Mouse (Mus musculus) lung, adult 2 months (tissue): Measurements from ENCODE around the gene Zswim4.

ENCODE experiments used
- CTCF ChIP-seq: fragments of 200-500 bp; IDR thresholded peaks from 2 replicates; pipeline ENCODE4 v1.5.1; 2011; ENCODE audit warnings: mild to moderate bottlenecking, low read length, control low read depth; ENCODE audit not compliant: insufficient read depth
- POLR2A ChIP-seq: fragments of 200-500 bp; IDR thresholded peaks from 2 replicates; pipeline ENCODE4 v1.6.1; 2011; ENCODE audit warnings: low read depth, mild to moderate bottlenecking, control low read depth, low read length, borderline replicate concordance; ENCODE audit errors: extremely low read depth

DNA sequence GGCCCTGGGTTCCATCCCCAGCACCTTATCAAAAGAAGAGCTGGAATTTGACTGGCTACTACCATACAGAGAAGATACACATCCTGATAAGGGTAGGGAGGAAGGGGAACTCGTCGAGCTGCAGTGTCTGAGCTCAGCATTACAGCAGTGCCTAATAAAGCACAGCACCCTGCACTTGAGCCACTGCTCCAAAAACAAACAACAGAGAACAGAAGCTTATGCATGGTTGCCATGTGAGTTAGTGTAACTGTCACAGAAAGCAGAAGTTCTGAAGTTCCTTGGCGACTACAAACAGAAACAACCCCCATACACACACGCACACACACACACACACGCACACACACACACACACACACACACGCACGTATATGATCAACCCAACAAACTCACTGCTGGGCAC, 16.8 kb downstream of the Zswim4 start:
- TF ChIP-seq CTCF (no peak), POLR2A (no peak)
